Mouse (Mus musculus) layer of hippocampus, adult 8-10 months (tissue): Measurements from ENCODE around the gene Hist2h2aa2. TPM values are rescaled to one million over a fixed set of nuclear protein-coding genes. Genes with fewer than 3 reads are reported as not detected.
"Not testable (repeated sequence)": the region's sequence is repeated elsewhere in the genome, so short reads cannot be mapped to it uniquely, and the experiment has no call there.

ENCODE experiments used
- DNase-seq, 2 experiments: peaks; one replicate each; pipeline ENCODE4 v3.0.0; 2022; ENCODE audit warnings: low spot score in 2 of 2
- total RNA-seq, 4 experiments: library from RNA; stranded (reverse); gene quantifications; 2 replicates each; pipeline ENCODE4 v1.2.4; 2022

Gene Hist2h2aa2
- total RNA-seq, 4 experiments from 2014 or later, result 165 to 230 (median 195) TPM

DNA sequence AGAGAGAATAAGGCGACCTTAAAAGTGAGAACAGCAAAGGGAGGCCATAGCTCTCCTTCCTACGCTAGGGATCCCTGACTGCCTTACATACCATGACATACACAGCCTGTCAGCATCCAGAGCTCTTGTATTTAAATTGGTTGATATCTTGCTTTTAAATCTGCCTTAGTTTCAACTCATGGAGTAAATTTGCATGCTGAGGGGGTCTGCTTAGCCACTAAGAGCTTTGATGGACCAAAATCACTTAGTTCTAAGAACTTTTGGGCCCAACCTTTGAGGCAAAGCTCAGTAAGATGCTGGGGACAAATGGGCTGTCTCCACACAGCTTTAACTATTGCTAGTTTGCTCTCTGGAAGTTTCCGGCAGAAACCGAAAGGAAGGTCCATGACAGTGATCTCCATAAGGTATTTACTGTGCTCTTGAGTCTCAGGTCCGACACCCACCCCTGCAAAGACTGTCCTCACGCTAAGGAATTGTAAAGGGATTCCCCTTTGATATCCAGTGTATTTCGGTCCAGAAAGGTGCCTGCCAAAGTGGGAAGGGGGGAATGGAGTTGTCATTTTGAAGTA is 2.7 kb downstream of the Hist2h2aa2 start:
- DNase-seq, result no peak

GRCm38 (mm10) chr3:96236834-96237334 is 3.2 kb downstream of the Hist2h2aa2 start:
- no peak for DNase-seq

GRCm38 (mm10) chr3:96235836-96236235 is 4.2 kb downstream of the Hist2h2aa2 start:
- DNase-seq, result no peak

GRCm38 (mm10) chr3:96234914-96235313 is 5.2 kb downstream of the Hist2h2aa2 start:
- no peak for DNase-seq

DNA sequence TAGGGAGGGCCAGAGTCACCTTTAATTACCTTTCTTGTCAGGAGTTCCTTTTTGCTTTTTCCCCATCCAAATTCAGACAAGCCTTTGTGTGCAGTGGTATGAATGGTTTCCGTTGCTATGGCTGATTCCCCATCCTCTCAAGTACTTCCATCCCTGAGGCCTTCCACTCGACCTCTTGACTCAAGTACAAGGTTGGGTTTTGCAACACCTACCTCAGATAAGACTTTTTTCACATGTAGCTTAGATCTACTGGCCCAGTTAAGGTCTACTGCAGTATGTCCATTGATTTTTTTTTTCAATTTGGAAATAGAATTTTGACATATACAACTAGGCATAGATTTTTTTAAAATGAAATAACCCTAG is 8.3 kb downstream of the Hist2h2aa2 start:
- no peak for DNase-seq

DNA sequence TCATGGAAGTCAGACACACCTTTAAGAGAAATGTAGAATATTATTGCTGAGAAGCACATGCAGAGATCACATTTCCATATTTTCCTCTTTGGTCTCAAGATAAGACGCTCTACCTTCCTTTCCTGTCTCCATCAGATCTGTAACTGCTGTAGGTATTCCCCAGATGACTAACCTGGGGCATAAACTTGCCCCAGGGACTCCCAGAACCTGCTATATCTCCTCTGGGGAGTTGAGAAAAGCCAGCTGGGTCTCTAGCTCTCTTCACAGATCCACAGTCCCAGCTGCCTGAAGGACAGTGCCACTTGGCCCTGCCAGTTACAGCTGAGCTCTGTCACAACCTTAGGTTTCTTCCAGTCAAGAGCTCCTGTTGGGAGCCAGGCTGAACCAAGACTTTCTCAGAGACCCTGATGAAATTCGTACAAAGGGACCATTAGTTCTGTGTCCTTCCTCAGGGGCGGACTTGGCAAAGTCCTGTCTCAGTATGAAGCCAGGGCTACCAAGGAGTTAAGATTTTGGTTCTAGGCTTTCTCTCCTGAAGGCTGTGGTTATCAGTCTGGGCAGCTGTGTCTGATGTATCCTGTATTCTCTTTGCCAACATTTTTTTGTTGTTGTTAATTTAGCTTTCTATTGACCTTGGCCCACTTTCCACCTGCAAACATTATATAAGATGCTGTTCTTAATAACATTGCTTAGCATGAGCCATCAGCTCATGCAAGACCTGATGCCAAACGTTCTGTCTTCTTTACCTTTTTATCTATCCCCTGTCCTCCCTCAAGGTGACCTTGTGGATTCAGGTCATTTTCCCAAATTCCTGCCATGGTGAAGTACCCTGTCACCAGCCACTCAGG is 8.9 kb downstream of the Hist2h2aa2 start:
- no peak for DNase-seq

DNA sequence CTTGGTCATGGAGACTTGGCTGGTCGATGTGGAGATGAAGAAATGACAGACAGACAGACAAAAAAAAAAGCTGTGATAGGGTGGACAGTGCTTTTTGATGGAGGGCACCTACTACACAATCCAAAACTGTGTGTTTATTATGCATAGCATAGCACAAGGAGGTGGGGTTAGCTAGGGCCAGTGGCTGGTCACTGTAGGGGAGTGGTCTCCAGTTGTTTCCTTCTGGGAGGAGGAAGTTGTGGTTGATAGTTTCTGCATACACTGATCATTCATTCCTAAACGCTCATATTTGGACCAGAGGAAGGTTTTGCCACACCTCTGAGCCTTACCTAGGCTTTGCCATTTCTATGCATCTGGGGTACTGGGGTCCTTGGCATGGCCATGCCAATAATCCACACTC is 9.7 kb downstream of the Hist2h2aa2 start:
- no peak for DNase-seq

- no peak for DNase-seq
Observed at GRCm38 (mm10) chr3:96228828-96229227, 11.2 kb downstream of the Hist2h2aa2 start.

GRCm38 (mm10) chr3:96226695-96227648 is 13.1 kb downstream of the Hist2h2aa2 start:
- no peak for DNase-seq

DNA sequence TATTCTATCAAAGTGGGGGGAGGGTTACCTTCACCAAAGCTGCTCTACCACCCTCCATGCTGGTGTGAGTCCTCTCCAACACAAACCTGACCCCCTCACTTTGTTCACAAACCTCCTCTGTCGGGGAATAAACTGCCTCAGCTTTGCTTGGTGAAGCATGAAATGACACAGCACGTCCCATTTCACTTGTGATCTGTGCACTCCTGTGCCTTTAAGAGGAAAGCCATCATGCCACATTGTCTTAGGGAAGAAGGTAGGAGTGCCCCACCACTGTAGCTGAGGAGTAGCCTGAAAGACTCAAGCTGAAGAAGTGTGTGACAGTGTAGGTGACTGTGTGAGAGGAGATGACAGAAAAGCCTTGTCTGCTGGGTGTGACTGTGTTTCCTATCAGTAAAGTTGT is 14.7 kb downstream of the Hist2h2aa2 start:
- no peak for DNase-seq

DNA sequence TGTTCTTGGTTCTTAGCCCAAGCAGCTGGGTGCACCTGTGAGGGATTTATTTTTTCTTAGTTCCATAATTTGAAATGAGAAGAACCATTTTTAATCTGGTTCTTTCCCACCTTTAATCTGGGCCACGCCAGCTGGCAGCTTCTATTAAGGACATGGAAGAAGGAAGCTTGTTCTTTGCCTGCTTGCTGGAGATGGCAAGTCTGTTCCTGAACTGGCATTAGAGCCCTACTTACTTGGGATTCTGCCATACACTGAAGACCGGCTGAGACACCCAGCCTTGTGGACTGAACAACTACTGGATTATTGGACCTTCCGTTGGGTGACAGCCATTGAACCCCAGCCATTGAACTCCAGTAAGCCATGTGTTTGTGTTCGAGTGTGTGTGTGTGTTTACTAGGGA is 17.3 kb downstream of the Hist2h2aa2 start:
- DNase-seq, result no peak

GRCm38 (mm10) chr3:96221640-96222038 is 18.4 kb downstream of the Hist2h2aa2 start:
- no peak for DNase-seq

- DNase-seq, result peak; percentile 92
Observed at GRCm38 (mm10) chr3:96220765-96221639, 19.1 kb downstream of the Hist2h2aa2 start, which contains the start of the genes Hist2h2ac and Hist2h2be. Gene Hist2h2ac (minus strand): TSS chr3:96220880. Gene Hist2h2be (plus strand): TSS chr3:96221119.

- DNase-seq, result not testable (repeated sequence)
Observed at GRCm38 (mm10) chr3:96220131-96220764, 19.8 kb downstream of the Hist2h2aa2 start.

DNA sequence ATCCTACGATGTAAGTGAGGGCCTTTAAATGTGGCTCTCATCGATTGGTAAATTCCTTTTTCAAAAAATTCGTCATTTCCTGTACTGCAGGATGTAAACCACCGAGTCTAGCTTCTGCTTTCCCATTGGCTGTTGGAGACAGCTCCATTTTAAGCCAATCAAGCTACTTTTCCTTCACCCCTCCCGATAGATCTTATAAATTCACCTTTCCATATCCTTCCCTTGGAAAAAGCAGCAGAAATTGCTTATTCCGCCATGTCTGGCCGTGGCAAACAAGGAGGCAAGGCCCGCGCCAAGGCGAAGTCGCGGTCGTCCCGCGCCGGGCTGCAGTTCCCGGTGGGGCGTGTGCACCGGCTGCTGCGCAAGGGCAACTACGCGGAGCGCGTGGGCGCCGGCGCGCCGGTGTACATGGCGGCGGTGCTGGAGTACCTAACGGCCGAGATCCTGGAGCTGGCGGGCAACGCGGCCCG is 20.4 kb downstream of the Hist2h2aa2 start, which contains the start of the genes Bola1 and Hist2h2ab:
TSS of gene Bola1 (minus strand) at position 49 of the 470 bp plus-strand sequence.
TSS of gene Hist2h2ab (plus strand) at position 205 of the 470 bp plus-strand sequence.
- peak; percentile 74 to 82 for DNase-seq

DNA sequence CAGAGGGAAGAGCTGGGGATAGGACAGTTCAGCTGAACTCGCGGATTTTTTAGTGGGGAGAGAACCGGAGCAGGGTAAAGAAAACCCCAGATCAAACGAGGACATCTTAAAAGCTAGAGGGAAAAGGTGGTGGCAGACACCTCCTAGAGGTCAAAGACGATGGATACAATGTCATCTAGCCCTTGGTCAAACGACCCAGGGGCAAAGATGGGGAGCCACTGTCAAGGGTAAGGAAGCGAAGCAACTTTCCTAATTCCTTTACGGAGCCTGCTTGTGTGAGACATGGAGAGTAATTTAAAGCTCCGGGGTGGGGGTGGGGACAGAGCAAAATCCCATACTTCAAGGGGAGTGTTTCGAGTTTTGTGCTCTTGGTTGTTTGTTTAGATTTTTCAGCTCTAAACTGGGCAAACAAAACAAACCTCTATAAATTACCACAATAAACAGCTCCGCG is 20.9 kb downstream of the Hist2h2aa2 start:
- DNase-seq, result no peak

- DNase-seq, result no peak
Observed at GRCm38 (mm10) chr3:96209242-96209641, 30.8 kb downstream of the Hist2h2aa2 start.

DNA sequence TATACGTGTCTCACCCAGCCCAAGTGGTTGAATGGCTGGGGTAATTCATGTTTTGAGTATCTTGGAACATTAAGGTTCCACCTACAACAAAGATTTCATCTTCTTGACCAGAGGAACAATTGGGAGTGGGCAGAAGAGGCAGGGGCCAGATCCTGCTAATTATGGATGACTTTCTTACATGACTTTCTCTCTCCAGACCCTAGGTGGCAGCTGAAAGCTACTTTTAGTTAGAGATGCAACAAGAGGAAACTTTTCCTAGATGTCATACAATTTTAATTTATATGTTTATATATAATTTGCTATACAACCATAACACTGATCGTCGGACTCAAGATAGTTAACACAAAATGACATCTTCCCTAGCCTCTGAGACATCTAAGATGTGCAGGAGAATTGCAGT is 32.3 kb downstream of the Hist2h2aa2 start:
- DNase-seq, result no peak

GRCm38 (mm10) chr3:96199731-96200130 is 40.3 kb downstream of the Hist2h2aa2 start:
- no peak for DNase-seq
